Mouse (Mus musculus): Measurements from ENCODE around the gene Ush2a.

DNA sequence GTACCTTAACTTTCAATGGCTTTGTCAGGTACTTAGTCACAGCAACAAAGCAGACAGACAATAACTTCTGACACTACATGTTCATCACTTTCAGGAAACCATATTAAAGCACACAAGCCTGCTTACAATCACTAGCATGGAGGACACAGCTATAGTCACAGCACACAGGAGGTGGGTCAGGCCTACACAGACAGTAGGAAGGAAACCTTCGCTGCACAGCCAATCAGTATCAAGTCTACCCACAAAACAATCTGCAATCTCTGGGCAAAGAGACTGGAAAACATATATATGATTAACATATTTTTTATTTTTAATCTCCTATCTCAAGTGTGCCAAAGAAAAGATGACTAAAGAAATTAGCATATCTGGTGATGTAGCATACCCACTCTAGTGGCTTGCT, 743.0 kb downstream of the Ush2a start:
- no peak for TF ChIP-seq EP300 (IDR thresholded peaks at IDR 0.05)
- no peak for TF ChIP-seq CTCF (IDR thresholded peaks at IDR 0.05)
